10 mouse cellular contexts compared by ENCODE assay signal in genomic region chr13:51221425-51222160, GRCm38 (mm10). TPM values are rescaled to one million over a fixed set of nuclear protein-coding genes. Genes with fewer than 3 reads are reported as not detected.
DNase-seq lines count a peak whose midpoint lies in the region; ATAC-seq and TF ChIP-seq lines count a peak whose summit lies in the region.
"Had no signal": no experiment of that assay in that cellular context is flagged by ENCODE, and none has a peak within 500 bp of the region (broad histone marks: within the 10 kb centered on the region; RNA-seq: fewer than 3 reads in every experiment).

No protein-coding gene starts in this region.

- H3K9me3 ChIP-seq in kidney, embryonic 15.5 days (replicated peaks), result no peaks in the 10 kb centered on the region
- H3K9me3 ChIP-seq in limb, embryonic 12.5 days, result no peaks in the 10 kb centered on the region
- H3K9me3 ChIP-seq: midbrain, embryonic 13.5 days had no signal

- no peaks in the 10 kb centered on the region for H3K36me3 ChIP-seq in kidney, embryonic 15.5 days
- no peaks in the 10 kb centered on the region for H3K36me3 ChIP-seq in limb, embryonic 12.5 days
- H3K36me3 ChIP-seq: midbrain, embryonic 13.5 days had no signal

- no peak overlapping the region for H3K4me2 ChIP-seq in kidney, embryonic 15.5 days
- H3K4me2 ChIP-seq in limb, embryonic 12.5 days, result peak overlapping the region; percentile 13
- H3K4me2 ChIP-seq: midbrain, embryonic 13.5 days had no signal

- TF ChIP-seq CTCF in brain, embryonic 14.5 days (IDR thresholded peaks at IDR 0.05; ENCODE audit: borderline replicate concordance, extremely low read depth, insufficient read depth, insufficient read length), result no peak

- H3K9ac ChIP-seq in kidney, embryonic 15.5 days, result no peak overlapping the region
- H3K9ac ChIP-seq in limb, embryonic 12.5 days (replicated peaks), result no peak overlapping the region
- H3K9ac ChIP-seq: midbrain, embryonic 13.5 days had no signal

- ATAC-seq in kidney, embryonic 15.5 days (replicated peaks; ENCODE audit: low FRiP score), result no peak
- ATAC-seq in limb, embryonic 12.5 days (ENCODE audit: insufficient number of reproducible peaks, insufficient read depth, low FRiP score, low TSS enrichment, low read depth), result peak; percentile 75
- ATAC-seq: midbrain, embryonic 13.5 days; Patski had no signal

- TF ChIP-seq POLR2A in brain, embryonic 14.5 days (IDR thresholded peaks at IDR 0.05; ENCODE audit: borderline replicate concordance, extremely low read depth, insufficient read depth, insufficient read length, poor library complexity, severe bottlenecking), result no peak

- peak overlapping the region; percentile 63 for H3K27ac ChIP-seq in kidney, embryonic 15.5 days
- H3K27ac ChIP-seq in limb, embryonic 12.5 days, result peak overlapping the region; percentile 95
- H3K27ac ChIP-seq: midbrain, embryonic 13.5 days had no signal

- H3K27me3 ChIP-seq in kidney, embryonic 15.5 days, result no peaks in the 10 kb centered on the region
- no peaks in the 10 kb centered on the region for H3K27me3 ChIP-seq in limb, embryonic 12.5 days
- H3K27me3 ChIP-seq: midbrain, embryonic 13.5 days; Patski had no signal

- H3K4me3 ChIP-seq in kidney, embryonic 15.5 days (replicated peaks), result no peak overlapping the region
- no peak overlapping the region for H3K4me3 ChIP-seq in limb, embryonic 12.5 days (replicated peaks)
- H3K4me3 ChIP-seq: midbrain, embryonic 13.5 days had no signal

- DNase-seq in kidney, postnatal 36 days, result no peak
- DNase-seq in adipocyte (ENCODE audit: low spot score), result peak; percentile 40
- DNase-seq in brain, embryonic 14.5 days (ENCODE audit: low read depth), result peak; percentile 48
- no peak for DNase-seq in layer of hippocampus, adult 9-10 months (ENCODE audit: low spot score)
- no peak for DNase-seq in thymus, postnatal 4 days
- DNase-seq: liver had no signal

- peaks cover 31% of the 10 kb centered on the region for H3K4me1 ChIP-seq in kidney, embryonic 15.5 days
- peaks cover 51% of the 10 kb centered on the region for H3K4me1 ChIP-seq in limb, embryonic 12.5 days (replicated peaks)
- H3K4me1 ChIP-seq: midbrain, embryonic 13.5 days had no signal

- 36% methylated on average over 12 of the region's 12 CpGs for WGBS in kidney, embryonic 15.5 days
- 12% methylated on average over 12 of the region's 12 CpGs for WGBS in limb, embryonic 12.5 days

RNA-seq across cellular contexts. Expression of gene Nxnl2, which starts 50.8 kb away (rescaled TPM):
- 1.0 and 2.5 TPM in 2 replicates for polyA plus RNA-seq in kidney, embryonic 15.5 days (2015; fragmentation: Nextera tagmentation; extraction: Ambion mirVana)
- 1.3 TPM in 2 replicates for polyA plus RNA-seq in brain, embryonic 14.5 days (2012; rRNA removed)
- 9.4 and 9.5 TPM in 2 replicates for polyA plus RNA-seq in limb, embryonic 12.5 days (2016; fragmentation: Nextera tagmentation; extraction: Ambion mirVana)

Comparison
In these comparisons a context has a peak if more than half of its experiments do, and no peak if none do; other contexts are left out.
1. DNase-seq: peak in adipocyte (single experiment) and brain, embryonic 14.5 days (single experiment); none in kidney, postnatal 36 days (0 of 2), layer of hippocampus, adult 9-10 months (single experiment) and thymus, postnatal 4 days (single experiment).